Mouse (Mus musculus) cerebellum, adult 2 months (tissue): ENCODE results near the gene Gm42906. TPM values are rescaled to one million over a fixed set of nuclear protein-coding genes. Genes with fewer than 3 reads are reported as not detected.

Experiments used
- DNase-seq, 2 experiments: peaks; one replicate each; pipeline ENCODE4 v3.0.0; 2021
- H3K27ac ChIP-seq: fragments of 200-500 bp; 2 replicates; pipeline ENCODE4 v1.5.1; 2012; ENCODE audit warnings: low read length, control low read depth, inconsistent platforms; ENCODE audit not compliant: insufficient read depth
- H3K27me3 ChIP-seq: fragments of 200-500 bp; 2 replicates; pipeline ENCODE4 v1.6.1; 2012; ENCODE audit warnings: inconsistent platforms, mild to moderate bottlenecking, low read length, moderate library complexity; ENCODE audit not compliant: control insufficient read depth, insufficient read depth
- H3K4me1 ChIP-seq: fragments of 200-500 bp; 2 replicates; pipeline ENCODE4 v1.6.1; 2011; ENCODE audit warnings: low read length; ENCODE audit not compliant: control insufficient read depth, insufficient read depth
- H3K4me3 ChIP-seq: fragments of 200-500 bp; replicated peaks from 2 replicates; pipeline ENCODE3; 2011; ENCODE audit warnings: mild to moderate bottlenecking, low read depth, low read length, control low read depth; ENCODE audit not compliant: insufficient read depth
- CTCF ChIP-seq: fragments of 200-500 bp; IDR thresholded peaks from 2 replicates; pipeline ENCODE4 v1.5.1; 2011; ENCODE audit warnings: low read depth, mild to moderate bottlenecking, control low read depth, low read length, moderate library complexity, borderline replicate concordance; ENCODE audit not compliant: insufficient read depth
- POLR2A ChIP-seq: fragments of 200-500 bp; IDR thresholded peaks from 2 replicates; pipeline ENCODE4 v1.6.1; 2011; ENCODE audit warnings: low read length, control low read depth, borderline replicate concordance; ENCODE audit not compliant: insufficient read depth
- WGBS: fragments of 180-500 bp; shearing (Covaris S2); methylation state at CpG from one replicate; pipeline ENCODE4 v1.1.7; 2018; 5-methylcytosine and 5-hydroxymethylcytosine counted together
- polyA plus RNA-seq: library from polyadenylated mRNA; depleted of rRNA; stranded (reverse); fragments of >200 nt; gene quantifications from 2 replicates; pipeline ENCODE4 v1.2.3, GENCODE M21; 2012

Gene Gm42906
- polyA plus RNA-seq, 1 experiment, result not detected

DNA sequence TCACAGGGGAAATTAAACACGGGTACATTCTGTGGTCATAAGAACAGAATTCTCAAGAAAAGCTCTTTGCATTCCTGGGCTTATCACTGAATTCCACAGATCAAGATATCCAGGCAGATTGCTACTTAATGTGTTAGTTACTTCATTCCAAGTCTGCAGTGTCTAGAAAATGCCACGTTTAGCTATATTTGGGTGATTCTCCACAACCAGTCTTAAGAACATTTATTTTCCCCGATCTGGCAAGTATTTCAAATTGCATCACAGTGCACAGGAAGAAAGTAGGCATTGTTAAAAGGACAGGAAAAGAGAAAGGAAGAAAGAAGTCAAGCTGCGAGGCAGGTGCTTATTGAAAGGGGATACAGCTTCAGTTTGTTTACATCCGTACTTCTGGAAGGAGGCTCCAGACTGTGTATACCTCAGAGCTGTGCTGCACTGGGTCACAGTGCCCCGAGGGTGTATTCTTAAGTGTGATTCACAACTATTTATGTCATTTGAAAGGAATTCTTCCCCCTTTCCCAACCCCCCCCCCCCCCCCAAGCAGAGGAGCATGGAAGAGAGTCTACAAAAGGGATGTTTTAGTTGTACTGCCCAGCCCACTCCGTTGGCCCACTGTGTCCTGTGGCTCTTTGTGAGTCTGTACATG, 373.7 kb downstream of the Gm42906 start:
- H3K27ac ChIP-seq, result no peak overlapping the region
- WGBS, result 58% methylated on average over 7 of the region's 7 CpGs
- no peak for DNase-seq
- no peaks in the 10 kb centered on the region for H3K27me3 ChIP-seq
- no peaks in the 10 kb centered on the region for H3K4me1 ChIP-seq
- TF ChIP-seq CTCF (no peak), POLR2A (no peak)
- no peak overlapping the region for H3K4me3 ChIP-seq

GRCm38 (mm10) chr5:151053190-151053589, 374.8 kb downstream of the Gm42906 start:
- no peak for DNase-seq
- no peak overlapping the region for H3K4me3 ChIP-seq
- no peaks in the 10 kb centered on the region for H3K4me1 ChIP-seq
- no peaks in the 10 kb centered on the region for H3K27me3 ChIP-seq
- TF ChIP-seq CTCF (no peak), POLR2A (no peak)
- no peak overlapping the region for H3K27ac ChIP-seq
- WGBS, result 97% methylated on average over 5 of the region's 5 CpGs

- no peak overlapping the region for H3K27ac ChIP-seq
- H3K27me3 ChIP-seq, result no peaks in the 10 kb centered on the region
- H3K4me1 ChIP-seq, result no peaks in the 10 kb centered on the region
- no peak for DNase-seq
- 96% methylated on average over 8 of the region's 8 CpGs for WGBS
- no peak overlapping the region for H3K4me3 ChIP-seq
- TF ChIP-seq CTCF, result no peak
- no peak for TF ChIP-seq POLR2A
Measured at GRCm38 (mm10) chr5:151052331-151052730, 375.6 kb downstream of the Gm42906 start.

DNA sequence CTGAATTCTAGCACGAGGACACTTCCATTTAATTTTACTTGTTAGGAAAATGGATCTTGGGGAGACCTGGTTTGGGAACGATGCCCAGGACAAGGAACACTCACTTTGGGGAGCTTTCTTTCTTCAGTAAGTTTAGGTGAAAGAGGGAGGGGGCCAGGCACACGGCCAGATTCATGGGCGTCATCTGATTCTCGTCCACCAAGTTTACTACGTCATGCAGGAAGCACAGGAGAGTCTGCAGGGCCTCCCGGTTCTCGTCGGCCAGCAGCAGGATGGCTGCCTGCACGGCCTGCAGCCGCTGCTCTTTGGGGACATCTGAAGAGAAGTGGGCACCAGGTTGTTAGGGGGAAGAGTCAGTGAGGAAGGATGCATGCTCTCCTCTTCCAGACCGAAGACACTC, 380.5 kb downstream of the Gm42906 start:
- no peaks in the 10 kb centered on the region for H3K4me1 ChIP-seq
- 61% methylated on average over 12 of the region's 12 CpGs for whole genome bisulfite sequencing
- H3K4me3 ChIP-seq, result no peak overlapping the region
- no peak overlapping the region for H3K27ac ChIP-seq
- TF ChIP-seq POLR2A (no peak), CTCF (no peak)
- no peak for DNase-seq
- no peaks in the 10 kb centered on the region for H3K27me3 ChIP-seq

DNA sequence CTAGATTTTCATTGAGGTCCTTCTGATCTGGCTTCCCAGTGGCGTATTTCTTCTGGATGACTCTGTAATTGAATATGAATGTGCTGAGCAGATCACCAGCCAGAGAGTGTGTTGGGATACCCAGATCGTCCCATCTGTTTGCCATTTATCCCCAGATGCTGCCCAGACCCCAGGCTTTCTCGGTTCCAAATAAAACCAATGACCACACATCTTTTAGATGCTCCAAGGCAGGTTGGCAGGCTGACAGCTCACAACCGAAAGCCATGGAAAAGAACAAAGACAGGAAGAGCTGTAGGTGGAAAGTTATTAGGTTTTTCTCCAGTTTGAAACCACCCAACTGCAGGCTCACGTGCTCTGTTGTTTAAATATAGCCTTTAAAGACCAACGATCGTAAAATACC, 381.0 kb downstream of the Gm42906 start:
- no peak overlapping the region for H3K4me3 ChIP-seq
- WGBS, result 47% methylated on average over 7 of the region's 7 CpGs
- DNase-seq, result no peak
- H3K27me3 ChIP-seq, result no peaks in the 10 kb centered on the region
- no peak for TF ChIP-seq CTCF
- no peak for TF ChIP-seq POLR2A
- no peak overlapping the region for H3K27ac ChIP-seq
- H3K4me1 ChIP-seq, result no peaks in the 10 kb centered on the region

DNA sequence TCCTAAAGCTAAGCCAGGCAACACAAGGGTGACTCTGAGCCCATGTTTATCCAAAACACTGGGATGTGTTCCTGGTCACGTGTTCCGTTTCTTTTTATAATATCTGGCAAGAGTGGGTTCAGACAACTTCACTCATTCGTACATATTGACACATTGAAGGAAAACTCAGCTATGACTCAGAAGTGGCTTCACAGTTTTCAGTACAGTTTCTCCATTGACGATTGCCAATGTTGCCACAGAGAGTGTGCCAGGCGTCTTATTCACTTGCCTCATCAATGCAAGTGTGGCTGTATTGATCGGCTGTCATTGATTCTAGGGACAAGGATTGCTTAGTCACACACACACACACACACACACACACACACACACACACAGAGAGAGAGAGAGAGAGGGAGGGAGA, 381.8 kb downstream of the Gm42906 start:
- Histone ChIP-seq H3K4me1 (no peaks in the 10 kb centered on the region), H3K27ac (no peak overlapping the region), H3K27me3 (no peaks in the 10 kb centered on the region), H3K4me3 (no peak overlapping the region)
- TF ChIP-seq CTCF, result no peak
- TF ChIP-seq POLR2A, result no peak
- DNase-seq, result no peak
- 90% methylated on average over 6 of the region's 6 CpGs for WGBS

GRCm38 (mm10) chr5:151042911-151043310, 385.1 kb downstream of the Gm42906 start:
- H3K27ac ChIP-seq, result no peak overlapping the region
- no peak overlapping the region for H3K4me3 ChIP-seq
- TF ChIP-seq POLR2A (no peak), CTCF (no peak)
- WGBS, result 94% methylated on average over 5 of the region's 5 CpGs
- no peaks in the 10 kb centered on the region for H3K4me1 ChIP-seq
- no peaks in the 10 kb centered on the region for H3K27me3 ChIP-seq
- DNase-seq, result no peak

DNA sequence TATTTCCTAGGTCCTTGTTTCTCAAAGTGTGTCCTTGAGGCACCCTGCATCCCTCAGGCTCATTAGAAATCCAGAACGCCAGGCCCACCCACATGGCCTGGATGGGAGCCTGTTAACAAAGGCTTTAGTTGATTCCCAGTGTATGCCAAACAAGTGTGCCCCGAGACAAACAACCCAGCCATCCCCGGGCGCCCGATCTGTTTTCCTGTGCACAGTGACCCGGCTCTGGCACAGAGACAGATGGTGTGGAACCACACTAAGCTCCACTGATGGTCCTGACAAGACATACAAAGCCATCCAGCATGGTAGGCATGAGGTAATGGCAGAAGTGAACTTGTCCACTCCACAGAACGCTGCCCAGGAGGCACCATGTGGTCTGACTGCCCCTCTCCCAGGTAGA, 390.1 kb downstream of the Gm42906 start:
- Histone ChIP-seq H3K4me3 (no peak overlapping the region), H3K4me1 (no peaks in the 10 kb centered on the region), H3K27ac (no peak overlapping the region), H3K27me3 (no peaks in the 10 kb centered on the region)
- TF ChIP-seq CTCF (no peak), POLR2A (no peak)
- DNase-seq, result peak in 1 of 2 experiments; percentile 31
- 8% methylated on average over 7 of the region's 7 CpGs for WGBS
